Mouse (Mus musculus) CD8-positive naive resting alpha-beta T cell, adult 57 days (primary cell): ENCODE data around the gene Vps18. TPM values are rescaled to one million over a fixed set of nuclear protein-coding genes. Genes with fewer than 3 reads are reported as not detected.

ENCODE experiments used
- total RNA-seq: library from RNA; stranded (reverse); gene quantifications from one replicate; pipeline ENCODE4 v1.2.4, GENCODE M21; 2023

Gene Vps18
- total RNA-seq: 20.5 TPM

GRCm38 (mm10) chr2:119288270-119288882 lies at the start of gene Vps18:
TSS of gene Vps18 (plus strand) at chr2:119288740.

DNA sequence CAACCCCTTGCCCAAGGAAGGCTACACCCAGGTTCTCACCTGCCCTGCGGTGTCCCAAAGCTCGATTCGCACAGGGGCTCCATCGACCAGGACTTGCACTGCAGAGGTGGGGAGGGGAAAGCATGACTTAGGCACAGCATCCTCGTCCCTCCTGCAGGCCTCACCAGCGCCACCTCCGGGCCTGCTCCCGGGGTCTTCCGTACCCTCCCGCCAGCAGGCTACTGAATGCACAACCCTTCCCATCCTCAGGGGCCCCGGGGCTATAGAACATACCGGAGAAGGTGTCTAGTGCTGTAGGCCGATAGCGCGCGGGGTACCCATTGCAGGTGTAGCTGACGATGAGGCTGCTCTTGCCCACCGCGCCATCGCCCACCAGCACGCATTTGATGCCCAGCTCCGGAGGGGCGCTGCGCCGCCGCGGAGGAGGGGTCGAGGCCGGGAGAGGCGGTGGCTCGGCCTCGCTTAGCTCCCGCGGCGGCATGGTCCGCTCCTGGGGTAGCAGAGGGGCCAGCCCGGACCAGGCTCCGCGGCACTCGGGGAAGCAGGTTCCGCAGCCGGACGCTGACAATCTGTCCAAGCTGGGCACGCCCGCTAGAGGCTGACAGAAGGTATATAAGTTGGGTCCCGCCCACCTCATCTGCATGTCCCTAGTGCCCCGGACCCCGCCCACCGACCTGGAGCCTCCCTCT lies 17.8 kb upstream of the Vps18 start, which contains the start of gene Rhov:
TSS of gene Rhov (minus strand) at position 630 of the 689 bp plus-strand sequence.

GRCm38 (mm10) chr2:119325568-119326143 lies 37.1 kb downstream of the Vps18 start, which contains the start of gene Dll4:
TSS of gene Dll4 (plus strand) at chr2:119325784.

Other genes starting within 250 kb of the Vps18 start
- gene Knl1, start 241.6 kb upstream of the Vps18 start, total RNA-seq: 0.92 TPM
- 0.86 TPM for gene Rad51, start 175.9 kb upstream of the Vps18 start, total RNA-seq
- gene Rmdn3, start 131.7 kb upstream of the Vps18 start, total RNA-seq: 30.6 TPM
- gene Gchfr, start 121.0 kb upstream of the Vps18 start, total RNA-seq: not detected
- 0.77 TPM for gene Gm14137, start 114.2 kb upstream of the Vps18 start, total RNA-seq
- 39.3 TPM for gene Zfyve19, start 80.1 kb upstream of the Vps18 start, total RNA-seq
- 23.2 TPM for gene Dnajc17, start 79.9 kb upstream of the Vps18 start, total RNA-seq
- not detected for gene Ppp1r14d, start 58.8 kb upstream of the Vps18 start, total RNA-seq
- gene Spint1, start 51.4 kb upstream of the Vps18 start, total RNA-seq: 0.46 TPM
- not detected for gene Rhov, start 17.5 kb upstream of the Vps18 start, total RNA-seq
- 0.12 TPM for gene Dll4, start 37.0 kb downstream of the Vps18 start, total RNA-seq
- gene Chac1, start 62.5 kb downstream of the Vps18 start, total RNA-seq: 0.61 TPM
- gene Ino80, start 188.9 kb downstream of the Vps18 start, total RNA-seq: 49.5 TPM